Mouse (Mus musculus): ENCODE results near the gene Kcnh5. TPM values are rescaled to one million over a fixed set of nuclear protein-coding genes. Genes with fewer than 3 reads are reported as not detected.

The Kcnh5 gene
- polyA plus RNA-seq, 1 experiment, result 0.09 TPM

DNA sequence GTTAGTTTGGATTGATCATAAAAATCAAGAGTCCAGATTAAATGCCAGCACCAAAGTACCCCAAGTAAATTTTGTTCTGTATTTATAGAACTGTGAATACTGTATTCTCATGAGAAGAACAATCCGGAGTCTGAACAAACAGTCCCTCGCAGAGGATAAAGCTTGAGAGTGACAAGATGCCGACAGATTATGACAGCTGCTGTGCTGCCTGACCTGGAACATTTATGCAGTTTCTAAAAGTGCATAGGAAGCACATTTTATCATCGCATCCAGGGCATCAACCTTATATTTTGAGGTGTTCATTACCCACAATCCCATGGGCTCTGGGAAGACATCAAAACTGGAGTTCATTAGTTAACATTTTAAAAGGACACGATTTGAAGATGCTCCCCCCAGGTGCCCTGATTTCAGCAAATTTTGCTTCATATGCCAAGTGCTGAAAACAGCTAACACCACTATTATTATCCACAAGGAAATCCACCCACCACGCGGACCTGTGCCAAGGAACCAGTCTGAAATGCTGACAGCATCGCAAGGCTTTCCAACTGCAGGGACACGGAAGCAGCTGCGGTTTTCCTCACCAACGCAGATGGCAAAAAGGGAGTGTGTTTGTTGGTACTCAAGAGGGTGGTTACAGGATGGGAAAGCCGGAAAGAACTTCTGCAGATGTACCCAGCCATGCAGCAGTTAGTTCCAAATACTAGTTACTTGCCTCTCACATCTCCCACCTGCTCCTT, 328.4 kb downstream of the Kcnh5 start:
- no peaks in the 10 kb centered on the region for H3K36me3 ChIP-seq (ENCODE audit: control insufficient read depth, insufficient read depth, low read length)
- no peak for TF ChIP-seq CTCF (conservative IDR thresholded peaks at IDR 0.05; ENCODE audit: insufficient read depth, insufficient read length, low read depth, low read length)
- TF ChIP-seq POLR2A (IDR thresholded peaks at IDR 0.05; ENCODE audit: low read depth, low read length), result no peak
- 83% methylated on average over 12 of the region's 12 CpGs for WGBS

More for the DNA sequence above, 328.4 kb downstream of the Kcnh5 start:
- no peaks in the 10 kb centered on the region for H3K4me1 ChIP-seq (ENCODE audit: control insufficient read depth, insufficient read depth, low read length)
- H3K4me3 ChIP-seq (ENCODE audit: insufficient read depth, low read depth, low read length), result no peak overlapping the region
- no peaks in the 10 kb centered on the region for H3K27me3 ChIP-seq (replicated peaks; ENCODE audit: control insufficient read depth, insufficient read depth, low read length)
- no peak overlapping the region for H3K27ac ChIP-seq (ENCODE audit: insufficient read depth, low read depth, low read length)
- DNase-seq, result no peak

Other genes with a start within 250 kb of the Kcnh5 start
- 19.5 and 21.7 TPM in 2 replicates for gene Rhoj, start 131.0 kb upstream of the Kcnh5 start, polyA plus RNA-seq (2012; rRNA removed)
- not detected in 2 replicates for gene Gphb5, start 239.4 kb upstream of the Kcnh5 start, polyA plus RNA-seq (2012; rRNA removed)

Data from kidney, adult 2 months (tissue).